Mouse (Mus musculus): ENCODE measurements around the gene Cbx7.

GRCm38 (mm10) chr15:79911339-79911738 is 59.6 kb downstream of the Cbx7 start:
- no peak for TF ChIP-seq CTCF (conservative IDR thresholded peaks at IDR 0.05; ENCODE audit: insufficient read depth, insufficient read length, low read depth, low read length)
- no peak for TF ChIP-seq POLR2A (IDR thresholded peaks at IDR 0.05; ENCODE audit: low read depth, low read length)

All from kidney, adult 2 months (tissue).